Mouse (Mus musculus): ENCODE measurements around the gene Gm10251.
A peak's percentile ranks its signal among the peaks of the same experiment; 100 is the strongest.
"Not testable (repeated sequence)": the region's sequence is repeated elsewhere in the genome, so short reads cannot be mapped to it uniquely, and the experiment has no call there.

Gene Gm10251

GRCm38 (mm10) chr14:6684070-6684469, at the start of gene Gm10251:
TSS of gene Gm10251 (minus strand) at chr14:6684170.
- not testable (repeated sequence) for DNase-seq

GRCm38 (mm10) chr14:6720151-6720550, 36.2 kb upstream of the Gm10251 start, which contains the start of gene Gm8050:
TSS of gene Gm8050 (minus strand) at chr14:6720251.
- DNase-seq: not testable (repeated sequence)

GRCm38 (mm10) chr14:6622318-6622717, 61.7 kb downstream of the Gm10251 start, which contains the start of gene Gm3460:
TSS of gene Gm3460 (minus strand) at chr14:6622418.
- DNase-seq: not testable (repeated sequence)

GRCm38 (mm10) chr14:6606436-6606835, 77.5 kb downstream of the Gm10251 start:
- DNase-seq: peak; percentile 2

GRCm38 (mm10) chr14:6605004-6605403, 79.0 kb downstream of the Gm10251 start:
- DNase-seq: peak; percentile 31

GRCm38 (mm10) chr14:6604551-6604950, 79.4 kb downstream of the Gm10251 start:
- peak; percentile 2 for DNase-seq

- DNase-seq: not testable (repeated sequence)
Measured at GRCm38 (mm10) chr14:6590513-6590912, 93.5 kb downstream of the Gm10251 start, which contains the start of gene Gm3629. TSS of gene Gm3629 (minus strand) at chr14:6590613.
